Mouse (Mus musculus) brain, embryonic 14.5 days (tissue): ENCODE measurements around the gene Nup62.

Experiments used
- CTCF ChIP-seq: fragments of 200-500 bp; IDR thresholded peaks from 2 replicates; pipeline ENCODE4 v1.5.1; 2012; ENCODE audit warnings: inconsistent platforms, mild to moderate bottlenecking, moderate library complexity, borderline replicate concordance; ENCODE audit not compliant: insufficient read depth, insufficient read length; ENCODE audit errors: extremely low read depth
- POLR2A ChIP-seq: fragments of 200-500 bp; IDR thresholded peaks from 2 replicates; pipeline ENCODE4 v1.6.1; 2012; ENCODE audit warnings: mild to moderate bottlenecking, inconsistent platforms, borderline replicate concordance; ENCODE audit not compliant: poor library complexity, insufficient read depth, insufficient read length, severe bottlenecking; ENCODE audit errors: extremely low read depth

DNA sequence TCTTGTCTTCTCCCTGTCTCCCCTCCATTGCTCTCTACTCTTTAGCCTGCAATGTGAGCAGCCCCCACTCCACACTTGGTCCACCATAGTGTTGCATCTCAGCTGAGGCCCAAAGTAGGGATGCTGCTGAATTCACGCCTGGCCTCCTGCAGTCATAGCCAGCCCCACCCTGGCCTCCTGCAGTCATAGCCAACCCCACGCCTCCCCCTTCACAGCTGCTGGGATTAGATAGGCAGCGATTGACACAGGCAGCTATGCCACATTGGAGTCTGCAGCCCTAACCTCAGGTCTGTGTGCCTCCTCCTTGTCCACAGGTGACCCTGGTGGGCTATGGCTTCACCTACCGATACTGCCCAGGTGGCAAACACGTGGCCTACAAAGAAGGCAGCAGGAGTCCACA is 47.8 kb upstream of the Nup62 start:
- no peak for TF ChIP-seq POLR2A
- no peak for TF ChIP-seq CTCF
